Mouse (Mus musculus) spleen, postnatal 4 days (tissue): ENCODE measurements at regions not wholly inside any gene's neighbourhood (a gene's known extent, or its start where the extent isn't known, plus 50 kb on each side); places are given as distances from the start of the nearest gene placed in this dataset.

ENCODE experiments used
- DNase-seq, 2 experiments: peaks; one replicate each; pipeline ENCODE4 v3.0.0; 2022; ENCODE audit warnings: low spot score in 2 of 2

GRCm38 (mm10) chr7:72027006-72027405 lies 279.4 kb downstream of the Mctp2 start:
- DNase-seq, result no peak

GRCm38 (mm10) chr7:72009115-72009514 lies 297.3 kb downstream of the Mctp2 start:
- DNase-seq, result no peak

- DNase-seq, result no peak
These were observed 302.1 kb downstream of the Mctp2 start for GRCm38 (mm10) chr7:72004311-72004710.

GRCm38 (mm10) chr7:71992526-71992925 lies 313.9 kb downstream of the Mctp2 start:
- no peak for DNase-seq

- no peak for DNase-seq
These were observed 314.6 kb downstream of the Mctp2 start for GRCm38 (mm10) chr7:71991835-71992234.

GRCm38 (mm10) chr7:71991206-71991605 lies 315.2 kb downstream of the Mctp2 start:
- DNase-seq, result no peak

- no peak for DNase-seq
These were observed 340.4 kb downstream of the Mctp2 start for GRCm38 (mm10) chr7:71966015-71966414.

- DNase-seq, result no peak
These were observed 343.0 kb downstream of the Mctp2 start for GRCm38 (mm10) chr7:71963456-71963855.

- DNase-seq, result no peak
These were observed 343.6 kb downstream of the Mctp2 start for GRCm38 (mm10) chr7:71962851-71963250.

- DNase-seq, result peak in 1 of 2 experiments; percentile 17
These were observed 345.8 kb downstream of the Mctp2 start for GRCm38 (mm10) chr7:71960453-71961230.

GRCm38 (mm10) chr7:71946548-71946947 lies 359.9 kb downstream of the Mctp2 start:
- DNase-seq, result no peak

- no peak for DNase-seq
These were observed 363.0 kb downstream of the Mctp2 start for GRCm38 (mm10) chr7:71943078-71944042.

GRCm38 (mm10) chr7:71937731-71938130 lies 368.7 kb downstream of the Mctp2 start:
- DNase-seq, result no peak

GRCm38 (mm10) chr7:71936690-71937089 lies 369.7 kb downstream of the Mctp2 start:
- no peak for DNase-seq
